Mouse (Mus musculus): Measurements from ENCODE around the gene Cdh7. TPM values are rescaled to one million over a fixed set of nuclear protein-coding genes. Genes with fewer than 3 reads are reported as not detected.

Gene Cdh7
- polyA plus RNA-seq (2012; rRNA removed): not detected in 2 replicates

DNA sequence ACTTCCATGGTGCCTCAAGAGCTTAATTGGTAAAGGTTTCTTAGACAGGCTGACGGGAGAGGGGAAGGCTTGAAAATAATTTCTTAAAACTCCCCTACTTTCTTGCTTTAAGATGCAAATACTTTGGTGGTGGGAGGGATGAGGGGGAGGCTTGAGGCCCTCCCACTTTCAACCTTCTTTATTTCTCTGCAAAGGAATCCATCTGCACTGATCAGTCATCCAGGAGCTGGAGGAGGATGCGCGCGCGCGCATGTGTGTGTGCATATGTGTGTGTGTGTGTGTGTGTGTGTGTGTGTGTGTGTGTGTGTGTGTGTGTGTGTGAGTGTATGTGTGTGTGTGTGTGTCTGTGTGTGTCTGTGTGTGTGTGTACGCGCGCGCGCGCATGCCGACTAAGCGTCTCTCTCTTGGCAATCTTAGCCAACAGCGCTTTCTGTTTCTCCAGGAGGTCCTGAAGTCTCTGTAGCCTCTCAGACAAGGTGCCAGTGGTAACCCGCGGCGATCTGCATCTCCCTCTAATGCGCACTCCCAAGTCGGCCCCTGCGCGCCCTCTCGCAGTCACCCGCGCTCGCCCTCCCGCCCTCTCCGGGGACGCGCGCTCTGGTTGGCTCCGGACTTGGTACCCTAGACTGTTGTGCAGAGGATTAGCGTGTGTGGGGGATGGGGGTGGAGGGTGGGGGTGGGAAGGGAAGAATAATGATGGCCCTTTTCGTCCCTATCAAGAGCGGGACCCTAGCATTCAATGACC lies at the start of gene Cdh7:
Gene Cdh7 (plus strand): TSS at position 368 of the 745 bp plus-strand sequence.
- TF ChIP-seq CTCF (IDR thresholded peaks at IDR 0.05; ENCODE audit: insufficient read depth, low read length): no peak
- no peak for TF ChIP-seq POLR2A (IDR thresholded peaks at IDR 0.05; ENCODE audit: borderline replicate concordance, extremely low read depth, low read depth, low read length)
- no peaks in the 10 kb centered on the region for H3K4me1 ChIP-seq (ENCODE audit: control insufficient read depth, insufficient read depth, low read length)
- WGBS: 4% methylated on average over 26 of the region's 35 CpGs
- no peak within 1 kb of the TSS for H3K4me3 ChIP-seq (replicated peaks; ENCODE audit: extremely low read depth, low read depth, low read length)
- no peak for DNase-seq

DNA sequence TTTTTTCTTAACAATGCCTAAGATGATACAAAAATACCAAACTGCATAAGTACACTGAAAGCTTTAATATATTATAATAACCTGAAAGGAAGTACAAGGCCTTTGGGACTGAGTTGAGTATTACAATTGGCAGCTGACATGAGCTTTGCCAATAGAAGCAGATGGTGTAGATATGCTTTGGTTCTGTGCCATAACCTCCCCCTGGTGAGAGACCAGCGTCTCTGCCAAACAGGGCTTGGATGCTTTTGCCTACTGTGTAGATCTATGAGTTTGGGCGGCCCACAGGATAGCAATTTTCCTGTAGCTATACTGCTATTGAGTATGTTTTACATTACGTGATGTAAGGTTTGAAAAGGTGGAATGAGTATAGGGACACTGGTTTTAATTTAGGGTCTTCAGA lies 49.6 kb upstream of the Cdh7 start:
- TF ChIP-seq CTCF (IDR thresholded peaks at IDR 0.05; ENCODE audit: insufficient read depth, low read length) (no peak), POLR2A (IDR thresholded peaks at IDR 0.05; ENCODE audit: borderline replicate concordance, extremely low read depth, low read depth, low read length) (no peak)
- H3K4me1 ChIP-seq (ENCODE audit: control insufficient read depth, insufficient read depth, low read length): no peaks in the 10 kb centered on the region
- H3K4me3 ChIP-seq (replicated peaks; ENCODE audit: extremely low read depth, low read depth, low read length): no peak overlapping the region
- no peak for DNase-seq
- WGBS: 85% methylated on average over 3 of the region's 3 CpGs

DNA sequence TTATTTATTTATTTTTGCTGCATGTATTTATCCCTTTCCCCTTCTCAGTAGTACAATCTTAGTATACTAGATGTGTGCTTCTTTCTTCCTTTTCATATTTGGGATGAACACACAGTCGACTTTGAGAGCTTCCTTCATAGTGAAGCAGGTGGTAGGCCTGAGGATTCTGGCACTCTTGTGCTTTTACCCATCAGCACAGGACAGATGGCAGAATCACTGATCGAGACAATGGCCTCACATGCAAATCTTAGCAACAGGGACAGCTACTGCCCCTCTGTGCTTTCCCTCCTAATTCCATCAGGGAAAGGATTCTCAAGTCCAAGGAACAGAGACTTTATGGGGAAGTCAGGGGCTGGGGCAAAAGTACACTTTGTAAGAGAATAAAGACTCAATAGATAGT lies 33.7 kb upstream of the Cdh7 start:
- TF ChIP-seq POLR2A (IDR thresholded peaks at IDR 0.05; ENCODE audit: borderline replicate concordance, extremely low read depth, low read depth, low read length) (no peak), CTCF (IDR thresholded peaks at IDR 0.05; ENCODE audit: insufficient read depth, low read length) (no peak)
- Histone ChIP-seq H3K4me1 (ENCODE audit: control insufficient read depth, insufficient read depth, low read length) (no peaks in the 10 kb centered on the region), H3K4me3 (replicated peaks; ENCODE audit: extremely low read depth, low read depth, low read length) (no peak overlapping the region)
- DNase-seq: no peak
- 57% methylated on average over 2 of the region's 2 CpGs for WGBS

DNA sequence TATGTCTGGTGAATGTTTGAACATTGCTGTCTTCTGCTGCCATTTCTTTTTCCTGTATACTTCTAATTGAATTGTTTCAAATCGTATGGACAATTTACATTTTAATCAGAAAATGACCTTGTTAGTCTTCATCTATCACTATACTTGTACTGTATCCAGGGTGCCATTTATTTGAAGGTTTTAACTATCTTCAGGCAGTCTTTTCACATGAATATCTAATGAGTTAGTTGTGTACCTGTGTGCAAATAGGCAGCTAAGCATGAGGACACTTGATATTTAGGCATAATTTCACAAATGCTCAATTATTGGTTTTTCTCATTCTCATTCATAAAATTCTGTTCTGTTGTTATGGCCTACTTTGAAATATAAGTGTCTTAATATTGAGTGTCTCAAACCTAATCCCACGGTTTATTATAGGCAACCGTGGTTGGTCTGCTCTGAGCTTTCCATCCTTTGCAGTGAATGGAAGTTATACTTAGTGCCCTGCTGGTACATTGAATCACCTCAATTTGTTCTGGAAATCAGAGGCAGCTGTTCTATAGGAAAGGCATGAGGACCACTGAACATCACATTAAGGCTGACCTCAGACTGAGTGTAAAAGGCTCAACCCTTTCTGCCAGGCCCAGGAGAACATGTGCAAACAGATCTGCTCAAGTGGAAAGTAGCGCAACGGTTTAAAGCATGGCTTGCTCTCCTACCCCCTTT lies 10.4 kb upstream of the Cdh7 start:
- H3K4me3 ChIP-seq (replicated peaks; ENCODE audit: extremely low read depth, low read depth, low read length): no peak overlapping the region
- no peak for TF ChIP-seq CTCF (IDR thresholded peaks at IDR 0.05; ENCODE audit: insufficient read depth, low read length)
- TF ChIP-seq POLR2A (IDR thresholded peaks at IDR 0.05; ENCODE audit: borderline replicate concordance, extremely low read depth, low read depth, low read length): no peak
- 77% methylated on average over 5 of the region's 5 CpGs for WGBS

DNA sequence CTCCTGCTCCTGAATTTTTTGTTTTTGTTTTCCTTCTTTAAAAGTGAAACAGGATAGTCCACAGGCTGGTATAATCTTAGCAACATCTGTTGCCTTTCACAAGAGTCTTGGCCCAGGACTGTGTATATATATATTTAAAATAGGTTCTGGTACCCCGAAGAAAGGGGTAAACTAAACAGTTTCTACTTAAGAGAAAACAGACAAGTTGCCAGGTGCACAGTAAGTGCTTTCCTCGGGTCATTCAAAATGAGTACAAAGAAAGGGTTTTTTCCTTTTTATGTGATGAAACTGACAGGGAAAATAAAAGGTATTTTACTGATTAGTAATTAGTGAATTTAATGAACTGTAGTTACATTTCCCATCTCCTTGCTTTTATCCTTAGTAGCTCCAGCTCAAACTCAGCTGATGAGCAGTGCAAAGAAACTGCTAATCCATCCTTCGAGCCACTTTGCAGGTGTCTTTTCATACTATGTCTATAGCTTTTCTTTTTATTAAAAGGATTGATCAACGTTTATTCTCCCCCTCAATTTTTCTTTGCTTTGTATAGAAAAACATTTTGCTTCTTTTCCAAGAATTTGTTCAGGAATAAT lies 9.7 kb upstream of the Cdh7 start:
- no peak for DNase-seq
- TF ChIP-seq CTCF (IDR thresholded peaks at IDR 0.05; ENCODE audit: insufficient read depth, low read length) (no peak), POLR2A (IDR thresholded peaks at IDR 0.05; ENCODE audit: borderline replicate concordance, extremely low read depth, low read depth, low read length) (no peak)
- H3K4me3 ChIP-seq (replicated peaks; ENCODE audit: extremely low read depth, low read depth, low read length): no peak overlapping the region
- WGBS: 59% methylated on average over 4 of the region's 4 CpGs
- H3K4me1 ChIP-seq (ENCODE audit: control insufficient read depth, insufficient read depth, low read length): no peaks in the 10 kb centered on the region

More for the DNA sequence above, 10.4 kb upstream of the Cdh7 start:
- H3K4me1 ChIP-seq (ENCODE audit: control insufficient read depth, insufficient read depth, low read length): no peaks in the 10 kb centered on the region
- no peak for DNase-seq

DNA sequence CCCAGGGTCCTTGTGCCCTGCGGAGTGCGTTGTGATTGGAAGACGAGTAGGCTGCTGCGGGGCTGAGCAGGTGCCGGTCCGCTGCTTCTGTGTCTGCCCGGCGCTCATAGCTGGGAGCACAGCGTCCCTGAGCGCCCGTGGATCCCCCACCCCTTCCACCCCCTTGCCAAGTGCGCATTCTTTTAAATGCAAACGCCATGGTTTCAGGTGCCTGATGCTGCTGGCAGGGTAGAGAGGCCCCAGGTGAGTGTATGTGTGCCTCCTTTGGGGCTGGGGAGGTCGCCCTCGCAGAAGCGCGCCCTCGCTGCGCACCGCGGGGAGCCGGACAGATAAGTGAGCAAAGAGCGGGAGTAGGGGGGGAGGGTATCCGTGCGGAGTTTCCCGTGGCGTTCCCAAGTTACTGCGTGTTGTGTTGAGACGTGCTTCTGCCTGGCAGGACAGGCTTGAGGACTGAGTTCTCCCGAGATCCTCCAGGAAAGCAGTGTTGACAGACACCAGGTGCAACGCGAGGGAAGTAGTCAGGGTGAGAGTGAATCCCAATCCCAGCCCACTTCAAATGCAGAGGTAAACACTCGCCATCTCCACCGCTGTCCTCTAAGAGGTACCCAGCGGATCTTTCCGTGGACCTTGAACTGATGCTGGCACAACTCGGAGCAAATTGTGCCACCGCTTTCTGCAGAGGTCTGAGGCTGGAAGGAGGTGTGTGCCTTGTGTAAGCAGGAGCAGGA lies 742 bp downstream of the Cdh7 start:
- no peak for DNase-seq
- no peaks in the 10 kb centered on the region for H3K4me1 ChIP-seq (ENCODE audit: control insufficient read depth, insufficient read depth, low read length)
- TF ChIP-seq CTCF (IDR thresholded peaks at IDR 0.05; ENCODE audit: insufficient read depth, low read length) (no peak), POLR2A (IDR thresholded peaks at IDR 0.05; ENCODE audit: borderline replicate concordance, extremely low read depth, low read depth, low read length) (no peak)
- no peak overlapping the region for H3K4me3 ChIP-seq (replicated peaks; ENCODE audit: extremely low read depth, low read depth, low read length)
- WGBS: 3% methylated on average over 38 of the region's 38 CpGs

DNA sequence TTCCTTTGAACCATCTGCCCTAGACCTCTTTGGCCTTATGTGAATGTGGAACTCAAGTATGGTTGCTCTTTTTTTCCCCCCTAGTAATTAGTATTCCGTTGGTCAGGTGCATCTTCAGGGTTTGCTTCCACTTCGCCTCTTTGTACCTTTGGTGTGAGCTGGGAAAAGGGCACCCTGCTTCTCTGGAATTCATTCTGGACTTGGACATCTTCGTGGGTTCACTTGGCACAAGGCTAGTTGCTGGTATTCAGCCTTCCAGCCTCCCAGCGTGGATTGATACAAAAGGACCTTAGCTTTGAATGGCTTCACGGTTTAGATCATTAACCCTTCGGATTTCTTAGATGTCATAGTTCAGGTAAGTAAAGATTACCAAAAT lies 1.3 kb downstream of the Cdh7 start:
- 24% methylated on average over 6 of the region's 6 CpGs for WGBS
- Histone ChIP-seq H3K4me1 (ENCODE audit: control insufficient read depth, insufficient read depth, low read length) (no peaks in the 10 kb centered on the region), H3K4me3 (replicated peaks; ENCODE audit: extremely low read depth, low read depth, low read length) (no peak overlapping the region)
- no peak for DNase-seq
- TF ChIP-seq CTCF (IDR thresholded peaks at IDR 0.05; ENCODE audit: insufficient read depth, low read length) (no peak), POLR2A (IDR thresholded peaks at IDR 0.05; ENCODE audit: borderline replicate concordance, extremely low read depth, low read depth, low read length) (no peak)

DNA sequence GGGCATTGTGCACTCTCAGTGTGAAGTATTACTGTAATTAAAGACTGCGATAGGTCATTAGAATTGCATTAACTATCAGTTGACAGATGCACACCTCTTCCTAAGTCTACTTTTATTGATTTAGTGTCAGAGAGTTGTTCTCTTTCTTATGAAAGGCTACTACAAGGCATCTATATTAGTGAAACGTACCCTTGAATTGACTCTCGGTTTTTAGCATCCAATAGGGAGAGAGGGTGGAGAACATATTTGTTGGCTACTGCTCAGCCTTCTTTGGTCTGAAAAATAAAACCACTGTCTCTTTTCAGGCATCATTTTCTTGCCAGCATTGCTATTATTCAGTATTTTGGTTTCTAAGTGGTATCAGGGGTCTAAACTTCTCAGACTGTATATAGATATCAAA lies 2.5 kb downstream of the Cdh7 start:
- no peaks in the 10 kb centered on the region for H3K4me1 ChIP-seq (ENCODE audit: control insufficient read depth, insufficient read depth, low read length)
- no peak for DNase-seq
- TF ChIP-seq CTCF (IDR thresholded peaks at IDR 0.05; ENCODE audit: insufficient read depth, low read length): no peak
- no peak for TF ChIP-seq POLR2A (IDR thresholded peaks at IDR 0.05; ENCODE audit: borderline replicate concordance, extremely low read depth, low read depth, low read length)
- 66% methylated on average over 3 of the region's 3 CpGs for WGBS
- no peak overlapping the region for H3K4me3 ChIP-seq (replicated peaks; ENCODE audit: extremely low read depth, low read depth, low read length)

DNA sequence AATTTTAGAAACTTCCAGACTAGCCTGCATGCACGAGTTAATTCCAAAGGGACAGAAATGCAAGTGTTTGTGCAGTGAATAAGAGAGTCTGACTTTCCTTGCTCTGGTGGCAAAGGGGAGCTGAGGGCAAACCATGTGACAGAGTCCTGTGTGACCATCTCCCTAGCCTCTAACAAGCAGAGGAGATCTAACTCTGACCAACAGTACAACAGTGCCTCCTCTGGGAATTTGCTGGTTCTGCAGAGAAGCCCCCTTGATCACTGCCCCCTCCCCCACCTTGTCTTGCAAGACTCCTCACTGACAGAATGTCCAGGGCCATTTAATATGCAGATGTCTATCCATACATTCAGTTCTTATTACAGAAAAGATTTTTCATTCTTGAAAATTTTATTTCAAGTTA lies 3.2 kb downstream of the Cdh7 start:
- TF ChIP-seq CTCF (IDR thresholded peaks at IDR 0.05; ENCODE audit: insufficient read depth, low read length) (no peak), POLR2A (IDR thresholded peaks at IDR 0.05; ENCODE audit: borderline replicate concordance, extremely low read depth, low read depth, low read length) (no peak)
- DNase-seq: no peak
- 9% methylated on average over 1 of the region's 1 CpGs for WGBS
- no peaks in the 10 kb centered on the region for H3K4me1 ChIP-seq (ENCODE audit: control insufficient read depth, insufficient read depth, low read length)
- no peak overlapping the region for H3K4me3 ChIP-seq (replicated peaks; ENCODE audit: extremely low read depth, low read depth, low read length)

Data from lung, adult 2 months (tissue).